Mouse (Mus musculus) left cerebral cortex, adult 18-20 months (tissue): ENCODE data around the gene Idua. TPM values are rescaled to one million over a fixed set of nuclear protein-coding genes. Genes with fewer than 3 reads are reported as not detected.

Source experiments
- DNase-seq, 2 experiments: peaks; one replicate each; pipeline ENCODE4 v3.0.0; 2021 to 2022; ENCODE audit warnings: low spot score in 2 of 2, mixed read lengths in 1 of 2
- total RNA-seq, 2 experiments: library from RNA; stranded (reverse); gene quantifications; 2 replicates each; pipeline ENCODE4 v1.2.3; 2021

The Idua gene
- total RNA-seq, 2 experiments from 2014 or later: 17.5 to 18.1 TPM

DNA sequence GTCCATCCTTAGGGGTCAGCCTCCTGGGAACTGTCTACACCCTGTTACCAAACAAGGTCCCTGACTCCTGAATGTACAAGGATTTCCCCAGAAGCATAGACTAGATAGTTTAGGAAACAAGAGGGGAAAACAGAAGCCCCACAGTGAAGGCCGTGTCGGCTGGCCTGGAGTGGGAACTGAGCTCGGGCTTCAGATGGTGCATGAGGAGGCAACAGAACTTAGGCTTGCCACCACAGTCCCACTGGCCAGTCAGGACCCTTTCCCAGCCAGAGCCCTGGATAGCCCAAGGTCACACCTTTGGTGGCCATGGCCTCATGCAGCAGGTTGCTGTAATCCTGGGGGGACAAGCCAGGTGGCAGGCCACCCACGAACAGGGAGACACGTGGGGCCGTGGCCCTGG, 6.8 kb upstream of the Idua start:
- DNase-seq: peak in 1 of 2 experiments; percentile 1

DNA sequence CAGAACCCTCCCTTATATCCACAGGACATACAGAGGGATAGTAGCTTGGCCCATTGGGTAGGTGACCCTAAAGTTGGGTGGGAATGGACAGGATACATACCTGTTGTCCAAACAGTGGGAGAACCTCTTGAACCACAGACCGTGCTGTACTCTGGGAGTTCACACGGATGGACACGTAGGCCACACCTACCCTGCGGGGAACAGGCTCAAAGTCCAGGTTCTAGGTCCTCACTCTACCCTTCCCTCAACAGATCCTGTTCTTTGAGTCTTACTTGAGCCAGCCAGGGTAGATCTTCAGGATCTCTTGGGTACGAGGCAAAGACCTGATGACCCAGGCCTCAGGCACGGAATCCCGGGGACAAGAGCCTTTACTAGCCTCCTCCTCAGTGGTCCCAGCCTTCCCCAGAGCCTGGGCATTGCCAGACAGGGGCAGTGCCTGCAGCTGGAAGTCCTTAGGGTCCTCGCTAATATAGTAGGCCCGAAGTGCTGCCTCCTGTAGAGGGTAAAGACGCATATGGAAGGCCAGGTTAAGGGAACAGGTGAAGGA, 5.6 kb upstream of the Idua start:
- peak in 1 of 2 experiments; percentile 1 for DNase-seq

DNA sequence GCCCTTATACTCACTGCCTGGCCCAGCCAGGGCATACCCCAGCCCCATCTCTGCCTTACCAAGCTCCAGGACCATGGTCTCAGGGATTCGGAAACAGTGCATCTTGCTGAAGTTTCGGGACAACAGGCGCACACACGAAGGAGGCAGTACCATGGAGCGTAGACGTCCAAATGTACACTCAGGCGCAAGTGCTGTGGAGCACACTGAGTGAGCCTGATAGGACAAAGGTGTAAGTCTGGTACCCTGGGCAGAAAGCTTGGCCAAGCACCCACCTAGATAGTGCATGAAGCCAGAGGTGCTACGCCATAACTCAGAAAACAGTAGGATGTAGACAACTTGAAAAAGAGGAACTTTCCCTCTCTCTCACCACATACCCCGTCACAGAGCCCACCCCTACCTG, 4.8 kb upstream of the Idua start:
- DNase-seq: no peak

DNA sequence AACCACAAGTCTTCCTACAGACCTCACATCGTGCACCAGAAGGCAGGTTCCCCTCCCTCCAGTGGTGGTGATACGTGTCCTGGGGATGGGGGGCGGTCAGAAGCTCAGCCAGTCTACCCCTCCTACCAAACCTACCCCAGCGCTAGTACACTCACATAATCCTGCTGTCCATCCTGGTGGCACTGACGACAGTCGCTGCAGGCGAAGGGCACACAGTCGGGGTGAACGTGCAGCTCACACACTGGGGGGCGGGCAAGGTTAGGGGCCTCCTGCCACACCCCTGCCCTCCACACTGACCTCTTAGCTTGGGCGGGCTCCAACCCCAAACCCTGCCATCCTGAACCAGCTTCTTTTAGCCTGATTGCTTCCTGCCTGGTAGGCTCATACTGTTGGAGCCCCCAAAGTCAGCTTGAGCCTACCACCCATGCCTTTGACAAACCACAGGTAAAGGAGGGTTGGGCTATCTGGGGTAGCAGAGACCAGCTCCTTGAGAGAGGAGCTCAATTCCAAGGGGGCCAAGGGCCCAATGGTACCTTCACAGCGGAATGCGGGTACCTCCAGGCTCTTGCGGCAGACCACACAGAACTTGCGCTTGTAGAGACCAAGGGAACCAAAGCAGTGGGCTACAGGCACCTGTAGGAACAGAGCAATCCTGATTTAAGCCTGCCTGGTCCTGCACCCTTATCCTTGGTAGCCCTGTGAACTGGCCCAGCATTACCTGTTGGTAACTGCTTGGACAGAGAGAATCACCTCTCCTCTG, 4.1 kb upstream of the Idua start:
- peak; percentile 1 for DNase-seq

DNA sequence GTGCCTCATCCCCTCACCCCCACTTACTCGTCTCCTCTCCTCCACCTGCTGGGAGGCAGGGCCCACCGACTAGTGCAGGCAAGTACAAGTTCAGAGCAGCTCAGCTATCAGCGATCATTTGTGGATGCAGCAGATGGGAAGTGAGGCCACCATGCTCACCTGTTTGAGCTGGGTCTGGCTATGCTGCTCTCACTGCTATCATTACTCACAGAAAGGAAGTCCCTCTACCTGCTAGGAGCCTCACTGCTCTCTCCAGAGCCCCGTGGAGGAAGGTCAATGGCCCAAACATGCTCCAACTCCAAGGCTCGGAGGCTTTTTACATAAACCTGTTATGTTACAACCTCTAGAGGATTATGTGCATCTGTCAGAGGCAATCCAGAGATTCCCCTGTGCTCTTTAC, 2.7 kb upstream of the Idua start:
- DNase-seq: peak in 1 of 2 experiments; percentile 2

DNA sequence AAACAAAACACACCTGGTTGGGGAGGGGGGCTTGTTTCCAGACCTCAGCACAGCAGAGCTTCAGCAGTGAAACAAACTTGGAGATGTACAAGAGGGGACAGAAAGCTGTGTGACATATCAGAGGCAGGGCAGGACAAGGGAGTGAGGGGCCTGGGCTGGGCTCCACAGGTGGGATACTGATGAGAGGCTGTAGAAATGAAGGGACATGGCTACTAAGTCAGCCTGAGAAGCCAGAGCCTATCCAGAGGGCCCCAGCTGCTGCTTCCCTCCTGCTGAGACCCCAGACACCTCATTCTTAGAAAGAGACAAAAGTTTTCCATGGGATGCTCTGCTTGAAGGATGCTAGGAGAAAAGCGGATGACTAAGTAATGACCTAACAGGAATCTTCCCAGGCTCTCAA, 1.5 kb upstream of the Idua start:
- no peak for DNase-seq

DNA sequence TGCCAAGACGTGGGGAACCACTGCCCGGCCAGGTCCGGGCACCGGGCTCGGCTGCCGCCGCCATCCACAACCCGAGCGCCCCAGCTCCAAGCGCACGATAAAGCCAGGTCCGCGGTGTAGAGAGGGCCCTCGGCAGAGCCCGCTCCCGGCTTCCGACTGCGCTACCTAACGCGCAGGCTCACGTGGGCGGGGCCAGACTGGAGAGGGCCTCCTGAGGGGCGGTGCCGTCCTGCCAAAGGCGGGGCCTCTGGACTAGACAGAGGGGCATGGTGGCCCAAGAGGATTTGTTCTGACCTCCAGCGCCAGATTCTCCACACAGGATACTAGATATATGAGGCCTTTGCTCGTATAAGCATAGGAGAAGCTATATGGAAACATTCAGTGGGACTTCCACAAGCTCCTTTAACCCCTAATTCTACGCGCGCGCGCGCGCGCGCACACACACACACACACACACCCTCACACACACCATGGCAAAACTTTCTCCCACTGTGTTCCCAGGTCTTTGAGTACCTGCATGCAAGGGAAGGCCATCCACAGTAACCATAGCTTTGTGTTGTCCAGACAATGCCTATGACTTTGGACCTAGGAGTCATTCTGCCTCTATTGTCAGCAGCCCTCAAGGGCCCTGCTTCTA, 619 bp downstream of the Idua start:
- DNase-seq: peak; percentile 92 to 94

DNA sequence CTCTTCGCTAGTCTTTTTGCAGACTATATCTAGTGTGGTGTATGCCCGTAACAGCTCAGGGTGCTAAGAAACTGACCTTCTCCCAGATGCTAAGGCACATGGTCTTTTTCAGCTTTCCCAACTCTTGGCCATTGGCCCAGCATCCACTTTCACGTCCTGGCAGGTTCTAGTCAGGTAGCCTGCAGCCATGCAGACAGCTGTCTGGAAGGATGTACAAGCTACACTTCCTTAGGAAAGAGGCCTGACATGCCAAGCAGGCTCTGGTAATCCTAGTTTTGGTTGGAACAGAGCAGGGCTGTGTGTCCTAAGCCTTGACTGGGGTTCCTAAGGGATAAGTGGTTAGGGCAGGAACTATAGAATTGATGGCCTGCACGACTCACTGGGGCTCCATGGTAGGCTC, 2.6 kb downstream of the Idua start:
- DNase-seq: no peak

DNA sequence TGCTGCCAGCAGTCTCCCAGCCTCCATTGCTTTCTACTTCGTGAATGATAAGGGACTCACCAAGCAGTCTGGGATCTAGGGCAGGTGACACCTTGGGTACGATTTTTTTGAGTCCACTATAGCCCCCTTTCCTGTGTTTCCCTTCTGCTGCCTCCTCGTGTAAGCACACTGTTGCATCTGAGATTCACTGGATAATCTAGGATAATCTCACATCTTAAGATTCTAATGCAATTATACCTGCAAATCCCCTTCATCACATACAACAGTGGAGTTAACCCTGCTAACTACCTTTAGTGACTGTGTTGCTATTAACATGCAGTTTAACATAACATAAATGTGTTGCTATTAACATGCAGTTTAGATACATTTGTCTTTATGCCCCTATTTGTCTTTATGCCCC, 4.9 kb downstream of the Idua start:
- DNase-seq: no peak

DNA sequence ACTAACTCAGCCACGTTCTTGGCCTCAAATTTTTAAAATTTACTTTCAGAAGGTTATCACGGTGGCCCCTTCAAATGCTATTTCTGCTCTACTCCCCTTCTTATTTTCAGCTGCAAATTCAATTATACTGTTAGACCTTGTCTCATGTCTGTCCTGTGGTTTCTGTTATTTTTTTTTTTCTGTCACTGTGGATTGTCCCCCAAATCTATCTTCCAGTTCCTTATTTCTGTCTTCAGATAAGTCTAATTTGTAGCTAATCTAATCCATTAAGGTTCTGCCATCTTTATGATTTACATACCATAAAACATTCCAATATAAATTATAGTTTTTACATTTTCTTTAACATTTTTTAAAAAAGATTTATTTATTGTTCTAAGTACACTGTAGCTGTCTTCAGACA, 7.2 kb downstream of the Idua start:
- DNase-seq: no peak

DNA sequence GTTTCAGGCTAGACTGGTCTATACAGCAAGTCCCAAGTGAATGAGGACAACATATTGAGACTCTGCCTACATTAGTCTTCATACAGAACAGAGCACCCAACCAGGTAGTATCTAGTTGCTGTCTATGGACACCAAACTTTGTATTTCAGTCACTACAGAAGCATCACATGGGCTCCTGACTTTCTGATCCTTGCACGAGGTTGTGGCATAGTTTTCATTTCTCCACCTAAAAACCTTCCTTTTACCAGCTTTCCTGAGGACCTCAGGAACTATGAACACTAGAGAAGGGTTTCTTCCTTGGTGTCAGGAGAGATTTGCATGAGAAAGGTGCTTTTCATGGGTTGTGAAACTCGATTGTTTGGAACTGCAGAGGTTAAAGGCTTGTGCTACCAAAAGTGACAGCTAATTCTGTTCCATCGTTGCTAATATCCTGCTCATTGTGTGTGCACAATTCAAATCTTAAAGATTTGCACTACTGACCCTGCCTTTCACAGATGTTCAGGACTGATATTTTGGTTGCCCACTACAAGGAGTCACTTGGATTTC, 8.3 kb downstream of the Idua start:
- no peak for DNase-seq

DNA sequence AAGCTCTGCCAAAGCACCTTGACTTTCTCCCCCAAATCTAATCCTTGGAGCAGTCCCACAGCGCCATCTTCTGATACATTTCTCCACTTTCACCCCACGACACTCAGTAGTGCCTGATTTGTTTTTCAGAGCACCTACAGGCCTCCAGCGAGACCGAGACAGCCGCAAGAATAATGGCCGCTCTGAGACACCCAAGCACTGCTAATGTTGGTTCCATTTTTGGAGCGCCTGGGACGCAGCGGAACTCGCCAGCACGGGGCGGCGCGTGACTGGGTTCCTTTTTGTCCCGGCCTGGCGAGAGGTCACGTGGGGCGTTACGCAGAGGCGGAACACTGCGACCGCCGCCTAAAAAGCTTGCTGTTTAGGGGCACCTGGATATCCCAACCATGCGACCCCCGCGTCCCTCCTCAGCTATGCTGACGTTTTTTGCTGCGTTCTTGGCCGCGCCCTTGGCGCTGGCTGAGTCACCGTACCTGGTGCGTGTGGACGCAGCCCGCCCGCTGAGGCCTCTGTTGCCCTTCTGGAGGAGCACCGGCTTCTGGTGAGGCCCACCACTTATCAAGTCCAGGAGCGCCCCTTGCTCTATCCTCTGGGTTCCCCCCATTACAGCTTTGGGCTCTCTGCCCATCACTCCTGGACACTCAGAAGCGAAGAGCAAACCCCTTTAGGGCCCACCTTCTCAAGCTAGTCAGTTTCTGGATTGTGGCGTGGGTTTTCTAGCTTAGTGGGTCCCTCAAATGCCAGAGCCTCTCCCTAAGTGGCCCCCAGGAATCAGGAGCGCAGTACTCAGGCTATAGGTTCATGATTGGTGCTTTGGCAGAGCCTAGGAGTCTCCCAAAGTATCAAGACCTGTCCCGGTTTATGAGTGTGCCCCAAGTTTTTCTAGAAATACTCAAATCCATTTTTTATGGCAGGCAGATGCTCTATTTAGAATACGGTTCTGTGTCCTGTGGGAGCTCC, 9.1 kb downstream of the Idua start, which contains the start of gene Dgkq:
Dgkq (minus strand) TSS at position 696 of the 960 bp plus-strand sequence.
- DNase-seq: peak; percentile 87 to 90

DNA sequence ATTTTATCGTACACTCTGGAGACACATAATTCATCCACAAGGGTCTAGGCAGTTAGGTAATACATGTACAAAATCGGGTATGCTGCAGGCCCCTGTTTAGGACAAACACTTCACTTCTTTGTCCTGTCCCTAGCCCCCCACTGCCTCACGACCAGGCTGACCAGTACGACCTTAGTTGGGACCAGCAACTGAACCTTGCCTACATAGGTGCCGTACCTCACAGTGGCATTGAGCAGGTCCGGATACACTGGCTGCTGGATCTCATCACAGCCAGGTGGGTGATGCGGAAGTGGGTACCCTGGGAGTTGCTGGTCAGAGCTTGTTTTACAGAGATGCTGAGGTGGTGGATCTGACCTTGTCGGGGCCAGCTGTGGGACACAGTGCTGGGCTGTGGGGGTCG, 9.9 kb downstream of the Idua start:
- DNase-seq: no peak

DNA sequence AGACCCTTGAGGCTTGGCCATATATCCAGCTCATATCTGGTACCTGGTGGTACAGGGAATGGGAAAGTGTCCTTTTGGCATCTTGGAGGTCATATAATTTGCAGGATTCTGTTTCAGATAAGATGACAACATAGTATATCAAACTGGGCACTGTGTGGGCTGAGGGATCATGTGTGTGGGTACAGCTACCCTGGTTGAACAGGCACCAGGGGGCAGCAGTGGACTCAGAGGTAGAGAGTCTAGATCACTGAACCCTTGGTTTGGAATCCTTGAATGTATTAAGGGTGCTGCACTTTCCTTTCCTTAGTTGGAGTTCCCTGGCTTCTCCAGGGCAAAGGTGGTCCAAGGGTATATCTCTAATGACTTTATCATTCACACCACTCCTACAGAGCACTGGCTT, 10.7 kb downstream of the Idua start:
- peak in 1 of 2 experiments; percentile 51 for DNase-seq

DNA sequence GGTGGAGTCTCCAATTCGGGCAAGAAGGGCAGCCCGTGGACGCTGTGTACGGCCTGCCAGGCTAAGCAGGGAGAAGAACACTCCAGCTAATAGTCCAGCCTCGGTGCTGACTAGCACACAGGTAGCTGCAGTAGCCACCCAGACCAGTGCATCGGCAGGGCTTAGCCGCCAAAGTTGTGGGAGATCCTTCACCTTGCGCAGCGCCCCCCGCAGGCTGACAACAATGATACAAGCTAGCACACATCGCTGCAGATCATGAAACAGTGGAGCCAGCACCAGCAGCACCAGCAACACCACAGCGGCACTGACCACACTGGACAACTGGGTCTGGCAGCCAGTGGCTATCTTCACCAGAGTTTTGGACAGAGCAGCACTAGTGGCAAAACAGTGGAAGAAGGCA, 11.6 kb downstream of the Idua start:
- DNase-seq: no peak

DNA sequence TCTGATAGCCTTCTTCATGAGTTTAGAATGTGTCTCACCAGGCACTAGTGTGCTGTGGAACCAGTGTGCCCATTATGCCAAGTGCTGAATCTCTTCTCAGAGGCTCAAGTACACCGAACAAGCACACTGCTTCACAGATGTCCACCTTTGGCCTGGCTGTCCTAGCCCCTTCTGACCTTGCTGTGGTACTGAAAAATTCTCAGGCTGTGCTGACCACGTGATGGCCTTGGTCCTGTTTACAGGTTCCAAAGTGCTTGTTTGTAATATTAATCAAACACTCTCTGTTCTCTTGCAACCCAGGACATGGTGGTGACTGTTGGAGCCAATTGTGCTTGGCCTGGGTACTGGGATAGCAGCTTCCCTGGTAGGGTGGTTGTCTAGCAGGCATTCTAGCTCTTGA, 14.5 kb downstream of the Idua start:
- no peak for DNase-seq

DNA sequence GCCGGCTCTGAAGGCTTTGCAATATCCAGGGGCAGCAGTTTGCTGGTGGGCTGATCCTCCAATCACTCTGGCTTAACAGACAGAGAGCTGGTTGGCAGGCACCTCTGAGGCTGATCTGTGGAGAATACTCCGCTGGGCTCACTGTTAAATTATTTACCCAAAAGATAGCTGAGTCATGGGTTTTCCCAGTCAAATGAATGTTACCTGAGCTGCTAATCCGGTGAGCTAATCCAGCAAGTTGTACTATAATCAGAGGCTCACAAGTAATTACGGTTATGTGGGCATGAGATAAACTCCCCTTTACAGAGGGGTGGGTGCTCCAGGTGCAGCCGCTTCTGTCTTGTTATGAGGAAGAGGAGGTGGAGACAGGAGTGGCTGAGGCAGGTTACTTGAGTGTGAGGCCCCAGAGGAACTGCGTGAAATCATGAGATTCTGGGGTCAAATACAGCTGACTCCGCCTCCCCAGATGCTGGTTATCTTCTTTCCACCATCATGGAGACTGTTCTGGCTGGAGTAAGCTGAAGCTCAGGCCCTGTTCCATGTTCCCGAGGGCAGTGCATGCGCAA, 15.2 kb downstream of the Idua start, which contains the start of gene Slc26a1:
Slc26a1 (minus strand) TSS at position 319 of the 566 bp plus-strand sequence.
- no peak for DNase-seq

DNA sequence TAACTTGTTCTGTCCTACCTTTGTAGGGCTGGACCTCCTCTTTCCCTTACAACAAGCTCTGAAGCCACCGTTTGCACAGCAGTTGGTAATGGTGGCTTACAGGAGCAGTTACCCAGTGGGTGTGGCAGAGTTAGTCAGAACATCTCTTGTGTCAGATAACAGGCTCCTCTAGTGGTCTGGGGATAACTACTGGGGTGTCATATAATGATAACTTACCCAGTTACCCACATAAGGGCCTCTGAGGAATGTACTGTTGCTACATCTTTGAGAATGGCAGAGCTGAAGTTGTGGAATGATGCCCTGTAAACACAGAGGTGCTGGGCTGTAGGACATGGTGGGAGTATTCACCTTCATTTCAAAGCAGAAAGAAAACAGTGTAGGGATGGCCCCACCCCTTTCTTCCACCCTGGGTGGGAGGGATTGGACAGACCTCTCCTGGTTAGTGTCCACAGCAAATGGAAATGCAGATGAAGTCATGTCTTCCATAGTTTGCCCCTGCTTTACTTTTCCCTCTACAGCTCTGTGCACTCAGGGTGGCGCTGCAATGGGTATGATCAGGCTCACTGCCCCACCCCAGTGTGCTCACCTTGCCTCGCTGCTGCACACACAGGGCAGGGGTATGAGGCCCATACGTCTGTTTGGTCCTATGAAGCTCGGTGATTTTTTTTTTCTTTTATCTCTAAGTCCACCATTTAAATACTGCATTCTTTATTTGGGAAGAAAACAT, 16.8 kb downstream of the Idua start:
- no peak for DNase-seq

DNA sequence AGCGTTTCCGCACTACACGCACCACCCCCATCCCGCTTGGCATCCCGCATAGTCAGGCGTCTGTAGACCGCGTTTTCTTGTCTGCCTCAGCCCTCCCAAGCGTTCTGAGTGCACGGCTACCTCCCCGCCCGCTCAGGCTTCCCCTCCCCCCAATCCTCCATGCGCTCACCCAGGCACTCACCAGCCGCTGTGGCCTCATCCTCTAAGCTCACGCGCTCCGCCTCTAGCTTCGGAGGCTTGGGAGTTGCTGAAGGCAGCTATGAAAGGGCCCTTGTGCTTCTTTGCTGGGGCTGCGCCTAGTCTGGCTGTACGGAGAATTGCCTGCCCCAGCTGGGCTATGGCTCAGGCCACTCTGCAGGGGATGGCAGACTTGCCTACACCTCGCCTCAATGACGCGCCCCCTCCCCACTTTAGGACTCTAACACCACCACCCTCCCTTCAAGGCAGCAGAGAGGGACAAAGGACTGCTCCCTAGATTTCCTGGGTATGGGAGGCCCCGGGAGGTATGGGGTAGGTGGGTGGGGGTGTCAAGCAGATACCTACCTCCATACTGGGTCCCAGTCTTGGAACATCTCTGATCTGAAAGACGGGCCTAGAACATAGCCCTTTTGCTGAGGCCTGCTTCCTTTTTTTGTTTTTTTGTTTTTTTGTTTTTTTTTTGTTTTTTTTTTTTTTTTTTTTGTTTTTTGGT, 17.6 kb downstream of the Idua start:
- DNase-seq: peak; percentile 72 to 83
